Comparison of ENCODE assay signal across 35 mouse cellular contexts in genomic region chr1:174044431-174044830, GRCm38 (mm10). TPM values are rescaled to one million over a fixed set of nuclear protein-coding genes. Genes with fewer than 3 reads are reported as not detected.
DNase-seq lines count a peak whose midpoint lies in the region; ATAC-seq and TF ChIP-seq lines count a peak whose summit lies in the region.
"Had no signal": no experiment of that assay in that cellular context is flagged by ENCODE, and none has a peak within 500 bp of the region (broad histone marks: within the 10 kb centered on the region; RNA-seq: fewer than 3 reads in every experiment).

No protein-coding gene starts in this region.

- ATAC-seq in heart, embryonic 11.5 days (replicated peaks; ENCODE audit: insufficient number of reproducible peaks, low FRiP score, low TSS enrichment), result no peak
- ATAC-seq: forebrain, embryonic 14.5 days; hindbrain, postnatal 0 days; intestine, embryonic 15.5 days; liver, embryonic 12.5 days; liver, postnatal 0 days had no signal

- no peaks in the 10 kb centered on the region for H3K4me1 ChIP-seq in heart, embryonic 11.5 days (ENCODE audit: control insufficient read depth, insufficient read depth, low read length)
- no peaks in the 10 kb centered on the region; the same call in 1 of the 2 replicates for H3K4me1 ChIP-seq in lung, adult 2 months (ENCODE audit: control insufficient read depth, insufficient read depth, low read length)
- H3K4me1 ChIP-seq: embryonic facial prominence, embryonic 15.5 days; hindbrain, embryonic 12.5 days; intestine, embryonic 15.5 days; limb, embryonic 13.5 days; liver, embryonic 12.5 days; neural tube, embryonic 15.5 days; stomach, embryonic 15.5 days had no signal

- H3K27me3 ChIP-seq in heart, embryonic 11.5 days (ENCODE audit: control insufficient read depth, insufficient read depth, low read length), result no peaks in the 10 kb centered on the region
- H3K27me3 ChIP-seq: embryonic facial prominence, embryonic 15.5 days; heart, embryonic 13.5 days; hindbrain, embryonic 12.5 days; intestine, embryonic 15.5 days; limb, embryonic 13.5 days; liver, embryonic 12.5 days; neural tube, embryonic 15.5 days; stomach, embryonic 15.5 days had no signal

- H3K4me2 ChIP-seq in heart, embryonic 11.5 days, result no peak overlapping the region
- H3K4me2 ChIP-seq: embryonic facial prominence, embryonic 15.5 days; heart, embryonic 13.5 days; hindbrain, embryonic 12.5 days; intestine, embryonic 15.5 days; limb, embryonic 13.5 days; liver, embryonic 12.5 days; neural tube, embryonic 15.5 days; stomach, embryonic 15.5 days had no signal

- no peak overlapping the region for H3K27ac ChIP-seq in heart, embryonic 11.5 days (ENCODE audit: low read depth, low read length)
- H3K27ac ChIP-seq: embryonic facial prominence, embryonic 15.5 days; heart, embryonic 13.5 days; hindbrain, embryonic 12.5 days; hindbrain, postnatal 0 days; intestine, embryonic 15.5 days; layer of hippocampus, adult 2 months; left cerebral cortex, adult 2 months; limb, embryonic 13.5 days; liver, embryonic 12.5 days; neural tube, embryonic 15.5 days; stomach, embryonic 15.5 days had no signal

- DNase-seq in gastrocnemius, postnatal 25 days, result peak; percentile 26
- no peak for DNase-seq in gastrocnemius, adult 8-10 months (ENCODE audit: low spot score in 2 of 2)
- peak; percentile 56 to 76 for DNase-seq in heart, adult 9 months (ENCODE audit: low spot score in 2 of 2)
- DNase-seq in lung, postnatal 36 days, result peak; percentile 51
- DNase-seq in lung, adult 2 months, result no peak
- DNase-seq in skeletal muscle tissue, adult 2 months (ENCODE audit: low read depth, low spot score), result peak; percentile 81
- DNase-seq in cerebellum, postnatal 25 days, result no peak
- DNase-seq: adrenal gland, postnatal 10 days; B cell, adult 2 months; cerebellum, adult 9-10 months; gastrocnemius, postnatal 36 days; kidney, adult 2 months; kidney, postnatal 36 days; liver, postnatal 0 days; midbrain, embryonic 14.5 days; retina, postnatal 1 day; right cerebral cortex, postnatal 14 days had no signal

- no peak for TF ChIP-seq CTCF in lung, adult 2 months (IDR thresholded peaks at IDR 0.05; ENCODE audit: insufficient read depth, low read length)

- no peaks in the 10 kb centered on the region for H3K36me3 ChIP-seq in heart, embryonic 11.5 days (ENCODE audit: control insufficient read depth, insufficient read depth, low read length)
- H3K36me3 ChIP-seq: embryonic facial prominence, embryonic 15.5 days; heart, embryonic 13.5 days; hindbrain, embryonic 12.5 days; intestine, embryonic 15.5 days; limb, embryonic 13.5 days; liver, embryonic 12.5 days; neural tube, embryonic 15.5 days; stomach, embryonic 15.5 days had no signal

- H3K4me3 ChIP-seq in heart, embryonic 11.5 days (ENCODE audit: low read depth, low read length), result no peak overlapping the region
- H3K4me3 ChIP-seq in lung, adult 2 months (replicated peaks; ENCODE audit: extremely low read depth, low read depth, low read length), result no peak overlapping the region
- H3K4me3 ChIP-seq: embryonic facial prominence, embryonic 15.5 days; heart, embryonic 13.5 days; hindbrain, embryonic 12.5 days; intestine, embryonic 15.5 days; layer of hippocampus, adult 2 months; left cerebral cortex, adult 2 months; limb, embryonic 13.5 days; liver, embryonic 12.5 days; neural tube, embryonic 15.5 days; stomach, embryonic 15.5 days had no signal

- H3K9me3 ChIP-seq in heart, embryonic 11.5 days (replicated peaks; ENCODE audit: control insufficient read depth, low read length), result no peaks in the 10 kb centered on the region
- H3K9me3 ChIP-seq: embryonic facial prominence, embryonic 15.5 days; heart, embryonic 13.5 days; hindbrain, embryonic 12.5 days; intestine, embryonic 15.5 days; limb, embryonic 13.5 days; liver, embryonic 12.5 days; neural tube, embryonic 15.5 days; stomach, embryonic 15.5 days had no signal

- WGBS in heart, embryonic 11.5 days (ENCODE audit: insufficient replicate concordance), result 71% methylated on average over 2 of the region's 2 CpGs
- 51% methylated on average over 2 of the region's 2 CpGs for WGBS in lung, adult 2 months

- TF ChIP-seq POLR2A in lung, adult 2 months (IDR thresholded peaks at IDR 0.05; ENCODE audit: borderline replicate concordance, extremely low read depth, low read depth, low read length), result no peak

- H3K9ac ChIP-seq in heart, embryonic 11.5 days (ENCODE audit: low read depth, low read length), result no peak overlapping the region
- H3K9ac ChIP-seq: embryonic facial prominence, embryonic 15.5 days; heart, embryonic 13.5 days; hindbrain, embryonic 12.5 days; intestine, embryonic 15.5 days; limb, embryonic 13.5 days; liver, embryonic 12.5 days; liver, postnatal 0 days; neural tube, embryonic 15.5 days; stomach, embryonic 15.5 days had no signal

RNA-seq across cellular contexts. Expression of gene Olfr433, which starts 3.9 kb away (rescaled TPM):
- total RNA-seq in gastrocnemius, postnatal 25 days (2021), result not detected
- not detected for total RNA-seq in gastrocnemius, adult 8-10 months (2022)
- polyA plus RNA-seq in heart, embryonic 11.5 days (2014; fragmentation: Nextera tagmentation; extraction: Ambion mirVana), result 0.08 TPM in 1 of 2 replicates, not detected in the other
- polyA plus RNA-seq in lung, adult 2 months (2012; rRNA removed), result 0.08 and 0.34 TPM in 2 replicates
- total RNA-seq: adrenal gland, postnatal 10 days; gastrocnemius, postnatal 36 days; heart, postnatal 10 days; hindbrain, postnatal 0 days; layer of hippocampus, adult 2 months; layer of hippocampus, postnatal 14 days; left cerebral cortex, adult 2 months; left cerebral cortex, postnatal 25 days had no signal
- polyA plus RNA-seq: embryonic facial prominence, embryonic 15.5 days; forebrain, embryonic 14.5 days; frontal cortex, adult 2 months; heart, embryonic 13.5 days; hindbrain, embryonic 12.5 days; hindbrain, postnatal 0 days; intestine, embryonic 15.5 days; midbrain, embryonic 14.5 days; neural tube, embryonic 15.5 days had no signal

RNA-seq across cellular contexts. Expression of gene Olfr432, which starts 4.6 kb away (rescaled TPM):
- not detected for total RNA-seq in gastrocnemius, postnatal 25 days (2021)
- not detected for total RNA-seq in gastrocnemius, adult 8-10 months (2022)
- not detected in 2 replicates for polyA plus RNA-seq in heart, embryonic 11.5 days (2014; fragmentation: Nextera tagmentation; extraction: Ambion mirVana)
- polyA plus RNA-seq in lung, adult 2 months (2012; rRNA removed), result 0.69 TPM in 1 of 2 replicates, not detected in the other
- total RNA-seq: adrenal gland, postnatal 10 days; gastrocnemius, postnatal 36 days; heart, postnatal 10 days; hindbrain, postnatal 0 days; layer of hippocampus, adult 2 months; layer of hippocampus, postnatal 14 days; left cerebral cortex, adult 2 months; left cerebral cortex, postnatal 25 days had no signal
- polyA plus RNA-seq: embryonic facial prominence, embryonic 15.5 days; forebrain, embryonic 14.5 days; frontal cortex, adult 2 months; heart, embryonic 13.5 days; hindbrain, embryonic 12.5 days; hindbrain, postnatal 0 days; intestine, embryonic 15.5 days; kidney, adult 2 months; kidney, embryonic 16.5 days; limb, embryonic 13.5 days; liver, embryonic 12.5 days; liver, postnatal 0 days; midbrain, embryonic 14.5 days; neural tube, embryonic 15.5 days; stomach, embryonic 15.5 days had no signal

RNA-seq across cellular contexts. Expression of gene Ifi205, which starts 12.8 kb away (rescaled TPM):
- total RNA-seq in gastrocnemius, postnatal 25 days (2021), result 10 to 100 TPM in 1 of 2 experiments, 1 to 10 TPM in 1; 3.7 to 11.7 TPM
- 10 to 100 TPM in 1 of 4 experiments, 1 to 10 TPM in 3; 3.1 to 12.5 (median 5.8) TPM for total RNA-seq in gastrocnemius, adult 8-10 months (2022)
- 2.4 and 3.1 TPM in 2 replicates for polyA plus RNA-seq in heart, embryonic 11.5 days (2014; fragmentation: Nextera tagmentation; extraction: Ambion mirVana)
- 0.80 and 0.89 TPM in 2 replicates for polyA plus RNA-seq in lung, adult 2 months (2012; rRNA removed)
- total RNA-seq: hindbrain, postnatal 0 days; left cerebral cortex, adult 2 months; left cerebral cortex, postnatal 25 days had no signal
- polyA plus RNA-seq: frontal cortex, adult 2 months; hindbrain, embryonic 12.5 days; hindbrain, postnatal 0 days; neural tube, embryonic 15.5 days had no signal

RNA-seq across cellular contexts. Expression of gene Olfr430, which starts 22.0 kb away (rescaled TPM):
- total RNA-seq in gastrocnemius, postnatal 25 days (2021), result not detected
- not detected for total RNA-seq in gastrocnemius, adult 8-10 months (2022)
- not detected in 2 replicates for polyA plus RNA-seq in heart, embryonic 11.5 days (2014; fragmentation: Nextera tagmentation; extraction: Ambion mirVana)
- not detected in 2 replicates for polyA plus RNA-seq in lung, adult 2 months (2012; rRNA removed)
- total RNA-seq: adrenal gland, postnatal 10 days; gastrocnemius, postnatal 36 days; heart, postnatal 10 days; hindbrain, postnatal 0 days; layer of hippocampus, adult 2 months; layer of hippocampus, postnatal 14 days; left cerebral cortex, adult 2 months; left cerebral cortex, postnatal 25 days had no signal
- polyA plus RNA-seq: forebrain, embryonic 14.5 days; frontal cortex, adult 2 months; heart, embryonic 13.5 days; hindbrain, embryonic 12.5 days; hindbrain, postnatal 0 days; intestine, embryonic 15.5 days; kidney, adult 2 months; kidney, embryonic 16.5 days; limb, embryonic 13.5 days; liver, embryonic 12.5 days; liver, postnatal 0 days; midbrain, embryonic 14.5 days; neural tube, embryonic 15.5 days; stomach, embryonic 15.5 days had no signal

RNA-seq across cellular contexts. Expression of gene Olfr429, which starts 39.7 kb away (rescaled TPM):
- not detected for total RNA-seq in gastrocnemius, postnatal 25 days (2021)
- not detected for total RNA-seq in gastrocnemius, adult 8-10 months (2022)
- not detected in 2 replicates for polyA plus RNA-seq in heart, embryonic 11.5 days (2014; fragmentation: Nextera tagmentation; extraction: Ambion mirVana)
- not detected in 2 replicates for polyA plus RNA-seq in lung, adult 2 months (2012; rRNA removed)
- total RNA-seq: adrenal gland, postnatal 10 days; gastrocnemius, postnatal 36 days; heart, postnatal 10 days; hindbrain, postnatal 0 days; layer of hippocampus, adult 2 months; layer of hippocampus, postnatal 14 days; left cerebral cortex, adult 2 months; left cerebral cortex, postnatal 25 days had no signal
- polyA plus RNA-seq: forebrain, embryonic 14.5 days; frontal cortex, adult 2 months; heart, embryonic 13.5 days; hindbrain, embryonic 12.5 days; hindbrain, postnatal 0 days; intestine, embryonic 15.5 days; kidney, adult 2 months; kidney, embryonic 16.5 days; limb, embryonic 13.5 days; liver, embryonic 12.5 days; liver, postnatal 0 days; midbrain, embryonic 14.5 days; neural tube, embryonic 15.5 days; stomach, embryonic 15.5 days had no signal

Comparison
In these comparisons a context has a peak if more than half of its experiments do, and no peak if none do; other contexts are left out.
1. DNase-seq: peak in gastrocnemius, postnatal 25 days (single experiment), heart, adult 9 months (2 of 2), lung, postnatal 36 days (single experiment) and skeletal muscle tissue, adult 2 months (single experiment); none in gastrocnemius, adult 8-10 months (0 of 2), lung, adult 2 months (single experiment) and cerebellum, postnatal 25 days (0 of 2).